Mouse (Mus musculus): ENCODE measurements around the gene Mlycd.

The Mlycd gene

DNA sequence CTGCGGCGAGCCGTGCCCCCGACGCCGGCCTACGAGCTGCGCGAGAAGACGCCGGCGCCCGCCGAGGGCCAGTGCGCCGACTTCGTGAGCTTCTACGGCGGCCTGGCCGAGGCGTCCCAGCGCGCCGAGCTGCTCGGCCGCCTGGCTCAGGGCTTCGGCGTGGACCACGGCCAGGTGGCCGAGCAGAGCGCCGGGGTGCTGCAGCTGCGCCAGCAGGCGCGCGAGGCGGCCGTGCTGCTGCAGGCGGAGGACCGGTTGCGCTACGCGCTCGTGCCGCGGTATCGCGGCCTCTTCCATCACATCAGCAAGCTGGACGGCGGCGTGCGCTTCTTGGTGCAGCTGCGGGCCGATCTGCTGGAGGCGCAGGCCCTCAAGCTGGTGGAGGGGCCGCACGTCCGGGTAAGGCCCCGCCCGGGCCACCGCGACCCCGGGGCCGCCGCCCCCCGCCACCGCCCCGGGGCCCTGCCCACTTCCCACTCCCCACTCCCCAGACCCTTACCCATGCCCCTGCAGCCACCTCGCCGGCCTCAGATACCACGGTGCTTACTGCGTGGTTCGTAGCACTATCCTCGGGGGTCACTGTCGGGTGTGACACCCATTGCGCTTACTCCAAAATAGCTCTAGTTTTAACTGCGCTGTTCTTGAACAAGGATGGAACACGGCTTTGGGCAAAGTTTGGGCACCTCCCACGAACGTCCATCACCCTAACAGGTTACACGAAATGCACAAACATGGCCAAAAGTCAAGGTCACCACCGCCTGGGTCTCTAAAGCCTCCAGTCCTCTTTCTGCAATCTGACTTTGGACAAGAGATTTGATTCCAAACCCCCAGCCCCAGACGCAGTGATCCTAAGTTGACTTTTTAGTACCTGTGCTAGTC is 633 bp downstream of the Mlycd start:
- Histone ChIP-seq H3K27me3 (ENCODE audit: insufficient read depth, low read length) (peaks cover 38% of the 10 kb centered on the region), H3K4me1 (replicated peaks; ENCODE audit: low read depth, low read length) (peaks cover 13% of the 10 kb centered on the region), H3K36me3 (ENCODE audit: insufficient read depth, low read length) (no peaks in the 10 kb centered on the region), H3K9me3 (ENCODE audit: low read length) (no peaks in the 10 kb centered on the region), H3K4me3 (replicated peaks; ENCODE audit: low read length) (peak overlapping the region; percentile 83)
- TF ChIP-seq CTCF (conservative IDR thresholded peaks at IDR 0.05; ENCODE audit: low read length) (no peak), POU5F1 (IDR thresholded peaks at IDR 0.05; ENCODE audit: borderline replicate concordance, low read length) (no peak), NANOG (IDR thresholded peaks at IDR 0.05; ENCODE audit: borderline replicate concordance, low read length) (no peak)

DNA sequence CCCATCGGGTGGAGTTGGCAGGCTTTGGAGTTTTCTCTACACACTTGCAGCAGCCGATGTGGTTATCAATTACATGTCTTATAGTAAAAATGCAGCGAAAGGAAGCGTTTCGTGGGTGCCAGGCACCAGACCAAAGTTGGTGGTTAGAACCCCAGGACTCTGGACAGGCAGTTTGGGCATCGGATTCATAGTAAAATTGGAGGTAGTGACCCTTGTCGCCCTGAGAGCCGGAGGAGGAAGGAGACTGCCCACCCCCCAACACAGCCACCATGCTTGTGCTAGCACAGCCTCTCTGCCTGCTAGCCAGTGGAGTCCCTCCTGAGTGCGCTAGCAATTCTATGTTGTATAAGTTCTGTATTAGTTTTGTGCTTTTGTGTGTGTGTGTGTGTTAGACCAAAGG is 3.9 kb downstream of the Mlycd start:
- TF ChIP-seq NANOG (IDR thresholded peaks at IDR 0.05; ENCODE audit: borderline replicate concordance, low read length) (no peak), POU5F1 (IDR thresholded peaks at IDR 0.05; ENCODE audit: borderline replicate concordance, low read length) (no peak), CTCF (conservative IDR thresholded peaks at IDR 0.05; ENCODE audit: low read length) (no peak)
- peaks cover 20% of the 10 kb centered on the region for H3K4me1 ChIP-seq (replicated peaks; ENCODE audit: low read depth, low read length)
- H3K36me3 ChIP-seq (ENCODE audit: insufficient read depth, low read length) = no peaks in the 10 kb centered on the region
- no peak overlapping the region for H3K4me3 ChIP-seq (replicated peaks; ENCODE audit: low read length)
- no peaks in the 10 kb centered on the region for H3K9me3 ChIP-seq (ENCODE audit: low read length)
- H3K27me3 ChIP-seq (ENCODE audit: insufficient read depth, low read length) = peaks cover 30% of the 10 kb centered on the region

DNA sequence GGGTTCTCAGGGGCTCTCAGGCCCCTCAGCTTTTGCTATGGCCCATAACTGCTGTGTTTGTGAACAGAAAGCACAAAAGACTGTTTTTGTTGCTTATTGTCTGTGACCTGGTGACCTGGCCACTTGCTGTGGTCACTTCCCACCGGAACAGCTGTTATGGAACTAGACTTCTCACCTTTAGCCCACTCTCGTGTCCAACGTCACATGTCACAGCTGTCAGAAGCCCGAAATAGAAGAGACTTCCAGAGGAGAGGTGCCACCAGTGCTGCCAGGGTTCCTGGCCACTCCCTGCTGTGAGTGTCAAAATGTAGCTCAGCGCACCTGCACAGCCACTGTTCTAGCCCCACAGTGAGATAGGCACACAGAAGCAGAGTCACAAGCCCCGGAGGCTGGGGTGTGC is 4.6 kb downstream of the Mlycd start:
- TF ChIP-seq POU5F1 (IDR thresholded peaks at IDR 0.05; ENCODE audit: borderline replicate concordance, low read length) = no peak
- no peak for TF ChIP-seq NANOG (IDR thresholded peaks at IDR 0.05; ENCODE audit: borderline replicate concordance, low read length)
- TF ChIP-seq CTCF (conservative IDR thresholded peaks at IDR 0.05; ENCODE audit: low read length) = no peak
- Histone ChIP-seq H3K27me3 (ENCODE audit: insufficient read depth, low read length) (peaks cover 24% of the 10 kb centered on the region), H3K4me3 (replicated peaks; ENCODE audit: low read length) (no peak overlapping the region), H3K9me3 (ENCODE audit: low read length) (no peaks in the 10 kb centered on the region), H3K4me1 (replicated peaks; ENCODE audit: low read depth, low read length) (peaks cover 16% of the 10 kb centered on the region), H3K36me3 (ENCODE audit: insufficient read depth, low read length) (no peaks in the 10 kb centered on the region)

DNA sequence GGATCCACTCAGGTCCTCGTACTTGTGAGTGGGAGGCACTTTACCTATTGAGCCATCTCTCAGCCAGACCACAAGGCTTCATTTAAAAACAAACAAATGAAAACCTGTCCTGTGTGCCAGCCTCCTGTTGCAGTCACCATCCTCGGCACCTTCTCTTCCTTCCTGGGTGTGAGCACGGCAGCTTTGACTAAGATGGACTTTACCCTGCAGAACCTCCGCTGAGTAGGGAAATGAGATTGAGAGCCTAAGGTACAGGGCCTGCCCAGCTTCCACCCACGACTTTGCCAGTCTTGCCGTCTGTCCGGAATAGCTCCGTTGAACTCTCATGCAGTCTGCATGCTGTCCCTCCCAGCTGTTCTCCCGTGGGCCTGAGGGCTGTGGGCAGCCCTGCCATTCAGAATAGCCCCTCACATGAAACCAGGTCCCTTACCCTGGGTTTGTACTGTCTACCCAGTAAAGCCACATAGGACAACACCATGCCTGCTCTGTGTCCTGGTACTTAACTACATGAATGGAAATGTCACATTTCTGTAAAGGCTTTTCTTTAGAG is 5.5 kb downstream of the Mlycd start:
- no peaks in the 10 kb centered on the region for H3K9me3 ChIP-seq (ENCODE audit: low read length)
- peaks cover 13% of the 10 kb centered on the region for H3K4me1 ChIP-seq (replicated peaks; ENCODE audit: low read depth, low read length)
- H3K4me3 ChIP-seq (replicated peaks; ENCODE audit: low read length) = no peak overlapping the region
- peaks cover 24% of the 10 kb centered on the region for H3K27me3 ChIP-seq (ENCODE audit: insufficient read depth, low read length)
- TF ChIP-seq POU5F1 (IDR thresholded peaks at IDR 0.05; ENCODE audit: borderline replicate concordance, low read length) = no peak
- TF ChIP-seq NANOG (IDR thresholded peaks at IDR 0.05; ENCODE audit: borderline replicate concordance, low read length) = no peak
- TF ChIP-seq CTCF (conservative IDR thresholded peaks at IDR 0.05; ENCODE audit: low read length) = no peak
- H3K36me3 ChIP-seq (ENCODE audit: insufficient read depth, low read length) = no peaks in the 10 kb centered on the region

DNA sequence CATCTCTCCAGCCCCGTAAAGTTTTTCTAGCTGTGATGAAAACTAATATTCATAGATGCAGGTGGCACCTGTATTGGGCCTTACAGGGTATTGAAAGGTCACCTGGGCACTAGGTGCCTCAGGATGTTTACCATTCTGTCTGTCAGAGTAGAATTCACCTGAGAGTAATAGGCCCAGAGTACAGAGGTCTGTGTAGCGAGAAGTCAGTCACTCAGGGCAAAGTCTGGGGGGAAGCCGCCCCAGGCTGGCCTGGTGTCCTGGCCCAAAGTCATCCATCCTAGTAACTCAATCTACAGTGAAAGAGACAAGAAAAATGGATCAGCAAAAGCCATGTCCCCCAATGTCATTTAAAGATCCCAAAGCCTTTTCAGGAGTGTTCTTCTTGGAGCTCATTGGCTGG is 6.2 kb downstream of the Mlycd start:
- TF ChIP-seq POU5F1 (IDR thresholded peaks at IDR 0.05; ENCODE audit: borderline replicate concordance, low read length) (no peak), NANOG (IDR thresholded peaks at IDR 0.05; ENCODE audit: borderline replicate concordance, low read length) (no peak), CTCF (conservative IDR thresholded peaks at IDR 0.05; ENCODE audit: low read length) (no peak)
- no peaks in the 10 kb centered on the region for H3K9me3 ChIP-seq (ENCODE audit: low read length)
- H3K27me3 ChIP-seq (ENCODE audit: insufficient read depth, low read length) = peaks cover 18% of the 10 kb centered on the region
- no peaks in the 10 kb centered on the region for H3K36me3 ChIP-seq (ENCODE audit: insufficient read depth, low read length)
- H3K4me1 ChIP-seq (replicated peaks; ENCODE audit: low read depth, low read length) = peaks cover 8% of the 10 kb centered on the region
- no peak overlapping the region for H3K4me3 ChIP-seq (replicated peaks; ENCODE audit: low read length)

DNA sequence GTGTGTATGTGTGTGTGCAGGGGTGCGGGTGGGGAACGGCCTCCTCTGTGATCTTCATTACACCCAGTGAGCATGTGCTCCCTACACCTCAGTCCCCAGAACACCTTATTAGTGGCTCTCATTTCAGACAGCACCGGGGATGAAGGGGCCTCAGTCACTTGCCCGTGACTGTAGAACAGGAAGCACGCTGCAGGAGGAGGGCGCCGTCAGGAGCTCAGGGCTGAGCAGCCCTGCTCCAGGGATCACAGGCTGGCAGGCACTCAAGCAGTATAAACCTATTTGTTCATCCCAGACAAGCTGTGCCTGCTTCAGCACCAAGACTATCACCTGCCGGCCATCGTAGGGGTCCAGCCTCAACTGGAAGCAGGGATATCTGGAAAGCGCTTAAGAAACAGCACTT is 9.2 kb downstream of the Mlycd start:
- Histone ChIP-seq H3K27me3 (ENCODE audit: insufficient read depth, low read length) (no peaks in the 10 kb centered on the region), H3K4me3 (replicated peaks; ENCODE audit: low read length) (no peak overlapping the region), H3K4me1 (replicated peaks; ENCODE audit: low read depth, low read length) (peaks cover 18% of the 10 kb centered on the region), H3K9me3 (ENCODE audit: low read length) (no peaks in the 10 kb centered on the region), H3K36me3 (ENCODE audit: insufficient read depth, low read length) (no peaks in the 10 kb centered on the region)
- TF ChIP-seq NANOG (IDR thresholded peaks at IDR 0.05; ENCODE audit: borderline replicate concordance, low read length) (no peak), CTCF (conservative IDR thresholded peaks at IDR 0.05; ENCODE audit: low read length) (no peak), POU5F1 (IDR thresholded peaks at IDR 0.05; ENCODE audit: borderline replicate concordance, low read length) (no peak)

DNA sequence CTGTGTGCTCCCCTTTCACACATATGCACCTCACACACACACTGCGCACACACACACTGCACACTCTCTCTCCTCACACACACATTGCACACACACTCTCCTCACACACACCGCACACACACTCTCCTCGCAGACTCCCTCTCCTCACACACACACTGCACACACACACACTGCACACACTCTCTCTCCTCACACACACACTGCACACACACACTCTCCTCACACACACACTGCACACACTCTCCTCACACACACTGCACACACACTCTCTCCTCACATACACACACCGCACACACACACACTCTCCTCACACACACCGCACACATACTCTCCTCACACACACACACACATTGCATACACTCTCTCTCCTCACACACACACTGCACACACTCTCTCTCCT is 10.0 kb downstream of the Mlycd start:
- no peaks in the 10 kb centered on the region for H3K36me3 ChIP-seq (ENCODE audit: insufficient read depth, low read length)
- no peak overlapping the region for H3K4me3 ChIP-seq (replicated peaks; ENCODE audit: low read length)
- TF ChIP-seq POU5F1 (IDR thresholded peaks at IDR 0.05; ENCODE audit: borderline replicate concordance, low read length) = no peak
- TF ChIP-seq CTCF (conservative IDR thresholded peaks at IDR 0.05; ENCODE audit: low read length) = no peak
- TF ChIP-seq NANOG (IDR thresholded peaks at IDR 0.05; ENCODE audit: borderline replicate concordance, low read length) = no peak
- H3K9me3 ChIP-seq (ENCODE audit: low read length) = no peaks in the 10 kb centered on the region
- peaks cover 21% of the 10 kb centered on the region for H3K4me1 ChIP-seq (replicated peaks; ENCODE audit: low read depth, low read length)
- H3K27me3 ChIP-seq (ENCODE audit: insufficient read depth, low read length) = no peaks in the 10 kb centered on the region

DNA sequence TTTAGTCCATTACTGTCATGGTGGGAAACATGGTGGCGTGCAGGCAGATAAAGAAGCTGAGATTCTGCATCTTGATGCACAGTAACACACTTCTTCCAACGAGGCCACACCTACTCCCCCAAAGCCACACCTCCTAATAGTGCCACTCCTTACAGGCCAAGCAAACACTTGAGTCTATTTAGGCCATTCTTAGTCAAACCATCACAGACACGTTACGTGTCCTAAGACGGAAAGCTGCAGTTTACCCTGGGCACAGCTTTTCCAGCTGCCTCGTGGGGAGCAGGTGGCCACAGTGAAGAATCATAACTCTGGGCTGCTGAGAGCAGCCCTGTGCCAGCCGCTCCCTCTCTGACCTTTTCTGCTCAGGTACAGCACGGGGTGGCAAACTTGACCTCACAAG is 13.6 kb downstream of the Mlycd start:
- Histone ChIP-seq H3K9me3 (ENCODE audit: low read length) (no peaks in the 10 kb centered on the region), H3K36me3 (ENCODE audit: insufficient read depth, low read length) (0 out of 2 replicates have a peak, but pooled peaks cover 7% of the 10 kb centered on the region), H3K27me3 (ENCODE audit: insufficient read depth, low read length) (peaks cover 5% of the 10 kb centered on the region), H3K4me1 (replicated peaks; ENCODE audit: low read depth, low read length) (peaks cover 33% of the 10 kb centered on the region), H3K4me3 (replicated peaks; ENCODE audit: low read length) (no peak overlapping the region)
- no peak for TF ChIP-seq POU5F1 (IDR thresholded peaks at IDR 0.05; ENCODE audit: borderline replicate concordance, low read length)
- TF ChIP-seq NANOG (IDR thresholded peaks at IDR 0.05; ENCODE audit: borderline replicate concordance, low read length) = no peak
- TF ChIP-seq CTCF (conservative IDR thresholded peaks at IDR 0.05; ENCODE audit: low read length) = no peak

All from E14TG2a.4 (cell line).